Mouse (Mus musculus): ENCODE data around the gene Vwa5a. TPM values are rescaled to one million over a fixed set of nuclear protein-coding genes. Genes with fewer than 3 reads are reported as not detected.

The Vwa5a gene
- polyA plus RNA-seq, 1 experiment from 2014 or later = 6.0 TPM

Other genes with a start within 250 kb of the Vwa5a start
- not detected in 2 replicates for gene Olfr905, start 247.2 kb upstream of the Vwa5a start, polyA plus RNA-seq (2016; fragmentation: Nextera tagmentation; extraction: Ambion mirVana)
- not detected in 2 replicates for gene Olfr906, start 231.2 kb upstream of the Vwa5a start, polyA plus RNA-seq (2016; fragmentation: Nextera tagmentation; extraction: Ambion mirVana)
- not detected in 2 replicates for gene Olfr907, start 222.5 kb upstream of the Vwa5a start, polyA plus RNA-seq (2016; fragmentation: Nextera tagmentation; extraction: Ambion mirVana)
- not detected in 2 replicates for gene Olfr911-ps1, start 196.7 kb upstream of the Vwa5a start, polyA plus RNA-seq (2016; fragmentation: Nextera tagmentation; extraction: Ambion mirVana)
- not detected in 2 replicates for gene Olfr910, start 180.4 kb upstream of the Vwa5a start, polyA plus RNA-seq (2016; fragmentation: Nextera tagmentation; extraction: Ambion mirVana)
- gene Olfr912, start 138.1 kb upstream of the Vwa5a start, polyA plus RNA-seq (2016; fragmentation: Nextera tagmentation; extraction: Ambion mirVana) = not detected in 2 replicates
- gene Olfr913, start 125.5 kb upstream of the Vwa5a start, polyA plus RNA-seq (2016; fragmentation: Nextera tagmentation; extraction: Ambion mirVana) = not detected in 2 replicates
- gene Olfr914, start 113.2 kb upstream of the Vwa5a start, polyA plus RNA-seq (2016; fragmentation: Nextera tagmentation; extraction: Ambion mirVana) = not detected in 2 replicates
- gene Olfr916, start 58.4 kb upstream of the Vwa5a start, polyA plus RNA-seq (2016; fragmentation: Nextera tagmentation; extraction: Ambion mirVana) = not detected in 2 replicates
- gene Olfr917, start 52.4 kb upstream of the Vwa5a start, polyA plus RNA-seq (2016; fragmentation: Nextera tagmentation; extraction: Ambion mirVana) = not detected in 2 replicates
- not detected in 2 replicates for gene Olfr918, start 43.7 kb upstream of the Vwa5a start, polyA plus RNA-seq (2016; fragmentation: Nextera tagmentation; extraction: Ambion mirVana)
- not detected in 2 replicates for gene Olfr919, start 14.6 kb upstream of the Vwa5a start, polyA plus RNA-seq (2016; fragmentation: Nextera tagmentation; extraction: Ambion mirVana)
- 0.02 TPM in 1 of 2 replicates, not detected in the other for gene Olfr920, start 34.0 kb downstream of the Vwa5a start, polyA plus RNA-seq (2016; fragmentation: Nextera tagmentation; extraction: Ambion mirVana)
- not detected in 2 replicates for gene Olfr921, start 54.8 kb downstream of the Vwa5a start, polyA plus RNA-seq (2016; fragmentation: Nextera tagmentation; extraction: Ambion mirVana)
- gene Olfr922, start 96.3 kb downstream of the Vwa5a start, polyA plus RNA-seq (2016; fragmentation: Nextera tagmentation; extraction: Ambion mirVana) = not detected in 2 replicates
- gene Olfr923, start 108.3 kb downstream of the Vwa5a start, polyA plus RNA-seq (2016; fragmentation: Nextera tagmentation; extraction: Ambion mirVana) = not detected in 2 replicates
- not detected in 2 replicates for gene Olfr924, start 126.2 kb downstream of the Vwa5a start, polyA plus RNA-seq (2016; fragmentation: Nextera tagmentation; extraction: Ambion mirVana)
- gene Olfr26, start 136.8 kb downstream of the Vwa5a start, polyA plus RNA-seq (2016; fragmentation: Nextera tagmentation; extraction: Ambion mirVana) = not detected in 2 replicates
- gene Olfr926, start 158.9 kb downstream of the Vwa5a start, polyA plus RNA-seq (2016; fragmentation: Nextera tagmentation; extraction: Ambion mirVana) = not detected in 2 replicates
- not detected in 2 replicates for gene Olfr930, start 211.5 kb downstream of the Vwa5a start, polyA plus RNA-seq (2016; fragmentation: Nextera tagmentation; extraction: Ambion mirVana)

Data from midbrain, embryonic 10.5 days (tissue).